Comparison of ENCODE assay signal across 10 mouse cellular contexts in the genomic region with DNA sequence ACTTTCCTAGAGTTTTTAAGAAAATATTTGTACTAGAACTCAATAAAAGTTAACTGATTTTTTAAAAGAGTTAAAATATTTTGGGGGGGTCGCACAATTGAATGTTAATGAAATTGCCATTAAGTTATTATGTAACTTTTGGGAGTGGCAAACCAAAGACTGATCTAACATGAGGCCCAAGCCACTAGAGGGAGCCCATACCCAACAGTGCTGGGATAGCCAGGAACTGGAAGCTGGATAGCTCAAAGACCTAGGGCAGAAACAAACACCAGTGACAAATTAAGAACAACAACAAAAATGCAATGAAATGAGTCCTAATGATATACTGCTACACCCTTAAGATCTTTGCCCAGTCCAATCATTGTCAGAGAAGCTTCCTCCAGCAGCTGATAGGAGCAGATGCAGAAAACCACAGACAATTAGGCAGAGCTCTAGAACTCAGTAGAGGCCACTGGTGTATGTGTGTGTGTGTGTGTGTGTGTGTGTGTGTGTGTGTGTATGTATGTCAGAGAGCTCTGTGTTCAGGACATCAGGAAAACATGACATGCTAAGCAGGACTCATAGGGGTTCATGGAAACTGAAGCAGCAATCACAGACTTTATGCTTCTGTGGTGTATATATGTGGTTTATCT.
DNase-seq lines count a peak whose midpoint lies in the region; ATAC-seq lines count a peak whose summit lies in the region.
"Had no signal": no experiment of that assay in that cellular context is flagged by ENCODE, and none has a peak within 500 bp of the region (broad histone marks: within the 10 kb centered on the region; RNA-seq: fewer than 3 reads in every experiment).

No protein-coding gene starts in this region.

- no peak overlapping the region for H3K4me2 ChIP-seq in kidney, embryonic 14.5 days (replicated peaks; ENCODE audit: low read depth, low read length)
- H3K4me2 ChIP-seq: embryonic facial prominence, embryonic 12.5 days; liver, embryonic 15.5 days had no signal

- no peak; the same call in 1 of the 2 replicates for ATAC-seq in kidney, embryonic 14.5 days (ENCODE audit: low FRiP score, low TSS enrichment)
- no peak for ATAC-seq in monocyte, adult 5-6 weeks (replicated peaks; ENCODE audit: insufficient number of reproducible peaks, low FRiP score, low TSS enrichment, poor library complexity, severe bottlenecking)

- no peaks in the 10 kb centered on the region for H3K4me1 ChIP-seq in kidney, embryonic 14.5 days (ENCODE audit: control insufficient read depth, insufficient read depth, low read length)
- H3K4me1 ChIP-seq: embryonic facial prominence, embryonic 12.5 days; liver, embryonic 15.5 days had no signal

- H3K9me3 ChIP-seq in kidney, embryonic 14.5 days (ENCODE audit: control insufficient read depth, low read length), result no peaks in the 10 kb centered on the region
- H3K9me3 ChIP-seq: embryonic facial prominence, embryonic 12.5 days; liver, embryonic 15.5 days had no signal

- intact Hi-C loops in left cerebral cortex, postnatal 10 days (cut with DNase I), result loop anchor here (5.0 to 10.0 kb wide), 2 partner anchors 617 to 1180 kb away; no protein-coding TSS in a partner anchor

- DNase-seq in kidney, adult 18-20 months, result peak; percentile 27
- peak; percentile 30 for DNase-seq in Muller cell, postnatal 12 days (ENCODE audit: inconsistent ontology term)
- peak; percentile 17 for DNase-seq in cerebellum, adult 9-10 months
- DNase-seq in gastrocnemius, postnatal 10 days, result peak; percentile 29
- DNase-seq in left cerebral cortex, postnatal 10 days (ENCODE audit: extremely low spot score in 1 of 2, low spot score in 2 of 2), result peak; percentile 4 to 43
- peak; percentile 54 to 56 for DNase-seq in right cerebral cortex, adult 2 months (ENCODE audit: low spot score in 2 of 2)

- H3K9ac ChIP-seq in kidney, embryonic 14.5 days (ENCODE audit: low read depth, low read length), result no peak overlapping the region
- H3K9ac ChIP-seq: embryonic facial prominence, embryonic 12.5 days; liver, embryonic 15.5 days had no signal

- no peaks in the 10 kb centered on the region for H3K36me3 ChIP-seq in kidney, embryonic 14.5 days (ENCODE audit: control insufficient read depth, insufficient read depth, low read length)
- H3K36me3 ChIP-seq: embryonic facial prominence, embryonic 12.5 days; liver, embryonic 15.5 days had no signal

- H3K4me3 ChIP-seq in kidney, embryonic 14.5 days (ENCODE audit: low read length), result no peak overlapping the region
- H3K4me3 ChIP-seq: embryonic facial prominence, embryonic 12.5 days; liver, embryonic 15.5 days had no signal

- no peaks in the 10 kb centered on the region for H3K27me3 ChIP-seq in kidney, embryonic 14.5 days (ENCODE audit: control insufficient read depth, insufficient read depth, low read length)
- H3K27me3 ChIP-seq: embryonic facial prominence, embryonic 12.5 days; liver, embryonic 15.5 days had no signal

- 15% methylated on average over 1 of the region's 1 CpGs for WGBS in kidney, embryonic 14.5 days

- H3K27ac ChIP-seq in kidney, embryonic 14.5 days (ENCODE audit: low read depth, low read length), result no peak overlapping the region
- H3K27ac ChIP-seq: embryonic facial prominence, embryonic 12.5 days; liver, embryonic 15.5 days had no signal
